Mouse (Mus musculus) liver, embryonic 14.5 days (tissue): Measurements from ENCODE around the gene Map2k3.

Experiments used
- CTCF ChIP-seq: IDR thresholded peaks from 2 replicates; pipeline ENCODE4 v1.5.1; 2016; ENCODE audit warnings: antibody characterized with exemption, low read depth, control low read depth
- EP300 ChIP-seq: IDR thresholded peaks from 2 replicates; pipeline ENCODE4 v1.6.1; 2016; ENCODE audit warnings: antibody characterized with exemption, low read depth

DNA sequence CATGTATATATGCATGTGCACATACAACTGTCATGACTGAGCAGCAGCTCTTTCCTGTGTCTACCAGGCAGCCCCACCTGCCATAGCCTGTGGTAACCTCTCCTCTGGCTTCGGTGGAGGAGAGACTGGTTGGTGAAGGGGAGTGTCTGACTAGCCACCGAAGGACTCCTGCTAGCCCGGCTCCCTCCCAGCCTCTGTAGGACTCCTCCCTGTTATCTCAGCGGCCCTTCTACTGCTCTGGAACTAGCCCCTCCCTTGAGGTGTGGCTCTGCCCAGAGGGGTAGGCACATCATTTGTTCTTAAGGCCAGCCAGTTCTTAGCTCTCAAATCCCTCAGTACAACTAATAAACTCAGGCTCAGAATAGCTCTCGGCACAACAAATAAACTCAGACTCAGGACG, 7.3 kb upstream of the Map2k3 start:
- TF ChIP-seq CTCF (0 out of 2 replicates have a peak, but pooled peaks have one; percentile 17), EP300 (peak; percentile 40)
